Mouse (Mus musculus) G1E (cell line): ENCODE data around the gene Pitpna. TPM values are rescaled to one million over a fixed set of nuclear protein-coding genes. Genes with fewer than 3 reads are reported as not detected.

ENCODE experiments used
- ATAC-seq: 2 replicates; pipeline ENCODE4 v1.8.0; 2016; ENCODE audit warnings: mild to moderate bottlenecking; ENCODE audit not compliant: insufficient number of reproducible peaks, poor library complexity, low FRiP score, severe bottlenecking; ENCODE audit errors: extremely low read depth
- DNase-seq: peaks from one replicate; pipeline ENCODE4 v3.0.0; 2012; ENCODE audit warnings: low spot score
- H3K27me3 ChIP-seq: 2 replicates; pipeline ENCODE4 v1.6.1; 2012; ENCODE audit warnings: mild to moderate bottlenecking, low read length, inconsistent platforms; ENCODE audit not compliant: insufficient read depth
- H3K36me3 ChIP-seq: replicated peaks from 2 replicates; pipeline ENCODE3; 2012; ENCODE audit warnings: mild to moderate bottlenecking, inconsistent platforms
- H3K4me1 ChIP-seq: 2 replicates; pipeline ENCODE4 v1.6.1; 2012; ENCODE audit warnings: low read depth, low read length, inconsistent platforms, mixed read lengths; ENCODE audit not compliant: insufficient read depth
- H3K4me3 ChIP-seq: 2 replicates; pipeline ENCODE4 v1.5.1; 2012; ENCODE audit warnings: low read depth, mild to moderate bottlenecking, inconsistent platforms, low read length, moderate library complexity, mixed read lengths
- H3K9me3 ChIP-seq: replicated peaks from 2 replicates; pipeline ENCODE4 v1.6.1; 2012; ENCODE audit warnings: inconsistent platforms
- CTCF ChIP-seq: IDR thresholded peaks from 2 replicates; pipeline ENCODE4 v1.5.1; 2012; ENCODE audit warnings: low read depth, low read length, inconsistent platforms, mixed read lengths
- GATA1 ChIP-seq: IDR thresholded peaks from 2 replicates; pipeline ENCODE4 v1.6.1; 2012; ENCODE audit warnings: borderline replicate concordance, low read length, inconsistent platforms, mixed read lengths
- GATA2 ChIP-seq: IDR thresholded peaks from 2 replicates; pipeline ENCODE4 v1.6.1; 2012; ENCODE audit warnings: low read depth, low read length, inconsistent platforms, borderline replicate concordance
- POLR2AphosphoS5 ChIP-seq: IDR thresholded peaks from 2 replicates; pipeline ENCODE4 v1.6.1; 2012; ENCODE audit warnings: low read depth, low read length, inconsistent platforms; ENCODE audit not compliant: insufficient replicate concordance
- TAL1 ChIP-seq: conservative IDR thresholded peaks from 2 replicates; pipeline ENCODE4 v1.6.1; 2012; ENCODE audit warnings: low read depth, low read length, inconsistent platforms, mixed read lengths
- polyA plus RNA-seq: library from polyadenylated mRNA; stranded (reverse); fragments of >175 nt; gene quantifications from 2 replicates; pipeline ENCODE4 v1.2.3, GENCODE M21; 2012
- total RNA-seq, 2 experiments: library from RNA; stranded (forward) in 1 of 2; stranded (reverse) in 1 of 2; fragments of 200-1000 nt in 1 of 2; fragments of >200 nt in 1 of 2; fragmentation: Nextera tagmentation in 1 of 2; gene quantifications; 2 replicates each; pipeline ENCODE4 v1.2.3; 2014 to 2017

Gene Pitpna
- total RNA-seq (2014; fragmentation: Nextera tagmentation) (97.5 and 111 TPM in 2 replicates), total RNA-seq (2017) (33.0 and 43.2 TPM in 2 replicates), polyA plus RNA-seq (24.5 and 32.3 TPM in 2 replicates)

GRCm38 (mm10) chr11:75587493-75588284 lies at the start of gene Pitpna:
TSS of gene Pitpna (plus strand) at chr11:75588097.
- Histone ChIP-seq H3K9me3 (no peaks in the 10 kb centered on the region), H3K4me3 (peak within 1 kb of the TSS; percentile 95), H3K36me3 (peaks cover 35% of the 10 kb centered on the region), H3K27me3 (peaks cover 19% of the 10 kb centered on the region), H3K4me1 (peaks cover 46% of the 10 kb centered on the region)
- ATAC-seq (peak; percentile 75), DNase-seq (peak; percentile 87)
- TF ChIP-seq POLR2AphosphoS5 (no peak), GATA1 (no peak)

- Histone ChIP-seq H3K4me3 (no peak overlapping the region), H3K27me3 (no peaks in the 10 kb centered on the region), H3K9me3 (no peaks in the 10 kb centered on the region), H3K36me3 (peaks cover 68% of the 10 kb centered on the region), H3K4me1 (peaks cover 56% of the 10 kb centered on the region)
- ATAC-seq (no peak), DNase-seq (no peak)
- TF ChIP-seq GATA2 = no peak
- TF ChIP-seq CTCF = no peak
- no peak for TF ChIP-seq TAL1
- no peak for TF ChIP-seq POLR2AphosphoS5
- no peak for TF ChIP-seq GATA1
Observed at GRCm38 (mm10) chr11:75538184-75538969, 49.5 kb upstream of the Pitpna start.

DNA sequence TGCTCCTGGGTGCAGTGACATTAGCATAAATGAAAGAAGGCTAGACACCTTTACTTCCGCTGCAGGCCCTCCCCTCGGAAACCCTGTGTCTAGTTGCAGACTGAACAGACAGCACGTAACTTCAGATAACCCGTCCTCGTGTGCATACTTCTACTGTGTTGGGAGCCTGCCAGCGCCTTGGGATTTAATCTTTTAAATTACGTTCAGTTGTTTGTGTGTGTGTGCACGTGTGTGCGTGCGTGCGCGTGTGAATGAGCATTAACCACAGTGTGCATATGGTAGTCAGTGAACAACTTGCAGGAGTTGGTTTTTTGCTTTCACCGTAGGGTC lies 49.0 kb upstream of the Pitpna start:
- TF ChIP-seq CTCF = no peak
- TF ChIP-seq POLR2AphosphoS5 = no peak
- no peak for TF ChIP-seq GATA2
- TF ChIP-seq TAL1 = no peak
- no peak for TF ChIP-seq GATA1
- Histone ChIP-seq H3K9me3 (no peaks in the 10 kb centered on the region), H3K4me3 (no peak overlapping the region), H3K36me3 (peaks cover 70% of the 10 kb centered on the region), H3K4me1 (peaks cover 51% of the 10 kb centered on the region), H3K27me3 (no peaks in the 10 kb centered on the region)
- DNase-seq (no peak), ATAC-seq (no peak)

GRCm38 (mm10) chr11:75540209-75540608 lies 47.7 kb upstream of the Pitpna start:
- Histone ChIP-seq H3K4me3 (no peak overlapping the region), H3K9me3 (no peaks in the 10 kb centered on the region), H3K36me3 (peaks cover 79% of the 10 kb centered on the region), H3K27me3 (no peaks in the 10 kb centered on the region), H3K4me1 (peaks cover 46% of the 10 kb centered on the region)
- DNase-seq = no peak
- ATAC-seq = no peak
- no peak for TF ChIP-seq CTCF
- TF ChIP-seq TAL1 = no peak
- TF ChIP-seq POLR2AphosphoS5 = no peak
- TF ChIP-seq GATA2 = no peak
- no peak for TF ChIP-seq GATA1

DNA sequence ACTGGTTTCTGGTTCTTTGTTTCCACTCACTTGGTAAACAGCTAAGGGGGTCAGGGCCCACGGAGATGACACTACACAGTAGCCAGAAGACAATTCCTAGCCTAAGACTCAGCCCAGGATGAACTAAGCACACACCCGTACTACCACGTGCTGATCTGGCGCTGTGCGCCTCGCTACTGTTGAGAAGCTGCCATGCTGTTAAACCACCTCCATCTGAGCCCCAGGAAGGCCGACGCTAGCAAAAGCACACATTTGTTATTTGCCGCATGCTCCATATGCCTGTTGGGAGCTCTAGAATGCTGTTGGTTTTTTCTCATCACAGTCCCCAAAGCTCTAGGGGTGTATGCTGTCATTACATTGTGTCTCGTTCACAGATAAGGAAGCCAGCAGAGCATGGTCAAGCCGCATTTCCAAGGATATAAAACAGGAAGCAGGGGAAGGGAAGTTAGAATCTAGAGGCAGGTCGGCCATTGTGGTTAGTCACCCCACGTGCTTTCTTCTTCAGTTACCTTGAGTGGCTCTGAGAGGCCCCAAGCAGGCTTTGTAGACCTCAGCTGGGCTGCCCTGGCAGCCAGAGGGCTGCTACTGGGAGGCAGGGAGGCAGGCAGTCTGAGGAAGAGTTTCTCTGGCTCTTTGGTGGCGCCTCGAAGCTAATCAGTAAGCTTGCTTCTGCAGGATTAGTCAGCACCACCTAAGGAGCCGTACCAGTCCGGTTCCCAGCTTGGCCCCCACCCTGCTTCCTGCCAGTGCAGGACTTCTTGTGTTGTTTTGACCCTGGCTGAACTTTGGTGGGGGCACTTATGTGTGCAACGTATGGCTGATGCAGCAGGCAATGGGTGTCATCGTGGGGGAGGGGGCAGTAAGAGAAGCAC lies 47.0 kb upstream of the Pitpna start:
- peaks cover 83% of the 10 kb centered on the region for H3K36me3 ChIP-seq
- no peak for ATAC-seq
- peaks cover 46% of the 10 kb centered on the region for H3K4me1 ChIP-seq
- no peak overlapping the region; the same call in 1 of the 2 replicates for H3K4me3 ChIP-seq
- H3K9me3 ChIP-seq = no peaks in the 10 kb centered on the region
- no peaks in the 10 kb centered on the region for H3K27me3 ChIP-seq
- TF ChIP-seq POLR2AphosphoS5 (no peak), GATA1 (no peak), GATA2 (no peak), TAL1 (no peak), CTCF (no peak)
- peak; percentile 42 for DNase-seq

DNA sequence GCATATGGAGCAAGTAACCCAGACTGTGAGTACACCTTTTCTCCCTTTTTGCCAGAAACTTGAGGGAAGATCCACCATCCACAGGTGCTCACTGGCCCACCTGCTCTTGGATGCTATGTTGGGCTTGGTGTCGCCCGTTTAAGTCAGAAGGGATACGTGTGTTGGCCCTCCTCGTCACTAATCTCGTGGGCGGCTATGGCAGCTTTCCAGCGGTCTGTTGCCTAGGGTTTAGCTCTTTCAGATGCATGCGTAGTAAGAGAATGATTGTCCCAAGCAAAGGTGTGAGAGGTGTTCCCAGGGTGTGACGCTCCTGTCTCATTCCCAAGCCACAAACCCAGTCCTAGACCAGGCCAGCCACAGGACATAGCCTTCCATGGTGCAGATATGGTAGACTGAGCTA lies 43.2 kb upstream of the Pitpna start:
- H3K27me3 ChIP-seq = no peaks in the 10 kb centered on the region
- peaks cover 37% of the 10 kb centered on the region for H3K4me1 ChIP-seq
- peaks cover 76% of the 10 kb centered on the region for H3K36me3 ChIP-seq
- no peak overlapping the region for H3K4me3 ChIP-seq
- TF ChIP-seq GATA2 (no peak), POLR2AphosphoS5 (no peak), GATA1 (no peak), CTCF (no peak), TAL1 (no peak)
- H3K9me3 ChIP-seq = no peaks in the 10 kb centered on the region
- no peak for ATAC-seq
- no peak for DNase-seq
